8 mouse cellular contexts compared by ENCODE assay signal in the genomic region with DNA sequence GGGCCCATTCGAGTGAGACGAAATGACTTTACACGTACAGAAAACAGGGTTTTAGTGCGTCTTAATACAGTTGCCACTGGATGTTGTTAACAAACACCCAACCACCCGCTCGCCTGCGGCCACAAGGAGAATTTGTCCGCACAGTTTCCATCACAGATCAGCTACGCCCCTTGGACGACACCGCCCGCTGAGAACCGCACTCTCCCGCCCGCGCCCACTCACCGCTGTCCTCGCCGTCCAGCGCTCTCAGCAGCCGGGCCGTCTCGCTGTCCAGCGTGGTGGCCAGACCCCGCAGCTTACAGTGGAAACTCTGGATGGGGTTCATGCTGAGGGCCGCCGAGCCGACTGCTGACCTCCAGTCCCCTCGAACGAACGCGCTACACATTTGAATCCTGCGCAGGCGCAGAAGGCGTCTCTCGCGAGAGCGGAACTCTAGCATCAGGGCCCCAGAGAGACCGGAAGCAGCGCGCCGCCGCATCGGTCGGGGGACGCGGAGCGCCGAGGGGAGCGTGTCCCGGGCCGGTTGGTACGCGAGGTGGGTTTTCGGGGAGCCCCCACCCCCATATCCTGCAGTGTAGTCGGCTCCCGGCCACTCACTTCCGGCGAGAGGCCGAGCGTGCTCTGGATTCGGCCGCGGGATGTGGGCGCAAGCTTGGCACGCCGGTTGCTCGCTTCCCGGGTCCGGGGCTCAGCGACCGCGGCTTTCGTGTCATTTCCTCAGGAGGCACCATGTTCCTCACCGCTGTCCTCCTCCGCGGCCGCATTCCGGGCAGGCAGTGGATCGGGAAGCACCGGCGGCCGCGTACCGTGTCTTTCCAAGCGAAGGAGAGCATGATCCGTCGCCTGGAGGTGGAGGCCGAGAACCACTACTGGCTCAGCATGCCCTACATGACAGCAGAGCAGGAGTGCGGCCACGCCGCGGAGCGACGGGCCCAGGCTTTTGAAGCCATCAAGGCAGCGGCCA. TPM values are rescaled to one million over a fixed set of nuclear protein-coding genes. Genes with fewer than 3 reads are reported as not detected.
DNase-seq lines count a peak whose midpoint lies in the region; ATAC-seq and TF ChIP-seq lines count a peak whose summit lies in the region.

A gene (minus strand): TSS at position 398 of the 964 bp plus-strand sequence.
A gene (plus strand): TSS at position 447 of the 964 bp plus-strand sequence.

- peak; percentile 92 for ATAC-seq in heart, embryonic 13.5 days (ENCODE audit: extremely low read depth, insufficient number of reproducible peaks, low FRiP score, low TSS enrichment)
- ATAC-seq in liver, embryonic 12.5 days, result peak; percentile 94
- peak; percentile 94 for ATAC-seq in stomach, embryonic 15.5 days (ENCODE audit: insufficient read depth, low FRiP score, low read depth)

- H3K4me1 ChIP-seq in erythroblast, embryonic 14.5 days (ENCODE audit: control insufficient read depth), result peaks cover 38% of the 10 kb centered on the region
- H3K4me1 ChIP-seq in heart, embryonic 13.5 days, result peaks cover 28% of the 10 kb centered on the region
- H3K4me1 ChIP-seq in liver, embryonic 12.5 days, result peaks cover 38% of the 10 kb centered on the region
- H3K4me1 ChIP-seq in stomach, embryonic 15.5 days, result peaks cover 7% of the 10 kb centered on the region; the same call in 1 of the 2 replicates

- peak; percentile 95 for DNase-seq in brain, embryonic 14.5 days (ENCODE audit: low read depth)
- peak; percentile 95 for DNase-seq in kidney, postnatal 10 days
- peak; percentile 90 to 91 for DNase-seq in natural killer cell, adult 2 months (ENCODE audit: low spot score in 2 of 2)

- H3K79me3 ChIP-seq in C2C12 (ENCODE audit: low read depth), result peaks cover 44% of the 10 kb centered on the region

- peaks cover 25% of the 10 kb centered on the region for H3K36me3 ChIP-seq in C2C12 (ENCODE audit: control insufficient read depth, insufficient read depth)
- H3K36me3 ChIP-seq in erythroblast, embryonic 14.5 days (ENCODE audit: control insufficient read depth), result peaks cover 58% of the 10 kb centered on the region
- peaks cover 24% of the 10 kb centered on the region for H3K36me3 ChIP-seq in heart, embryonic 13.5 days
- H3K36me3 ChIP-seq in liver, embryonic 12.5 days, result peaks cover 44% of the 10 kb centered on the region
- no peaks in the 10 kb centered on the region for H3K36me3 ChIP-seq in stomach, embryonic 15.5 days

- peak within 1 kb of the TSS; percentile 71 for H3K4me3 ChIP-seq in C2C12 (ENCODE audit: insufficient read depth, poor library complexity, severe bottlenecking)
- peak within 1 kb of the TSS; percentile 100 for H3K4me3 ChIP-seq in erythroblast, embryonic 14.5 days (replicated peaks)
- H3K4me3 ChIP-seq in heart, embryonic 13.5 days, result peak within 1 kb of the TSS; percentile 91
- peak within 1 kb of the TSS; percentile 86 for H3K4me3 ChIP-seq in liver, embryonic 12.5 days
- peak within 1 kb of the TSS; percentile 90 for H3K4me3 ChIP-seq in stomach, embryonic 15.5 days (replicated peaks)

- H3K9ac ChIP-seq in heart, embryonic 13.5 days, result peak within 1 kb of the TSS; percentile 95
- peak within 1 kb of the TSS; percentile 89 for H3K9ac ChIP-seq in liver, embryonic 12.5 days
- H3K9ac ChIP-seq in stomach, embryonic 15.5 days, result peak within 1 kb of the TSS; percentile 96

- TF ChIP-seq CTCF in C2C12 (IDR thresholded peaks at IDR 0.05; ENCODE audit: control insufficient read depth, insufficient read depth, insufficient read length), result no peak
- TF ChIP-seq CTCF in brain, embryonic 14.5 days (IDR thresholded peaks at IDR 0.05; ENCODE audit: borderline replicate concordance, extremely low read depth, insufficient read depth, insufficient read length), result no peak

- peak; percentile 93 for TF ChIP-seq POLR2A in brain, embryonic 14.5 days (IDR thresholded peaks at IDR 0.05; ENCODE audit: borderline replicate concordance, extremely low read depth, insufficient read depth, insufficient read length, poor library complexity, severe bottlenecking)

- H3K27ac ChIP-seq in heart, embryonic 13.5 days (replicated peaks), result peak within 1 kb of the TSS; percentile 93
- peak within 1 kb of the TSS; percentile 91 for H3K27ac ChIP-seq in liver, embryonic 12.5 days
- peak within 1 kb of the TSS; percentile 94 for H3K27ac ChIP-seq in stomach, embryonic 15.5 days

- H3ac ChIP-seq in C2C12 (ENCODE audit: control insufficient read depth, insufficient read length, low read depth), result peak within 1 kb of the TSS; percentile 91

- H3K9me3 ChIP-seq in erythroblast, embryonic 14.5 days (ENCODE audit: control insufficient read depth, low read length), result no peaks in the 10 kb centered on the region
- H3K9me3 ChIP-seq in heart, embryonic 13.5 days, result no peaks in the 10 kb centered on the region
- no peaks in the 10 kb centered on the region for H3K9me3 ChIP-seq in liver, embryonic 12.5 days (replicated peaks)
- H3K9me3 ChIP-seq in stomach, embryonic 15.5 days, result no peaks in the 10 kb centered on the region

- H3K79me2 ChIP-seq in C2C12 (ENCODE audit: control insufficient read depth, insufficient read depth), result peaks cover 56% of the 10 kb centered on the region

- WGBS in heart, embryonic 13.5 days, result under 1% methylated on average over 96 of the region's 96 CpGs
- under 1% methylated on average over 96 of the region's 96 CpGs for WGBS in liver, embryonic 12.5 days (ENCODE audit: insufficient replicate concordance)
- under 1% methylated on average over 96 of the region's 96 CpGs for WGBS in stomach, embryonic 15.5 days

- peak within 1 kb of the TSS; percentile 85 for H3K4me2 ChIP-seq in heart, embryonic 13.5 days
- H3K4me2 ChIP-seq in liver, embryonic 12.5 days, result peak within 1 kb of the TSS; percentile 86
- peak within 1 kb of the TSS; percentile 73 for H3K4me2 ChIP-seq in stomach, embryonic 15.5 days

- H3K27me3 ChIP-seq in C2C12 (ENCODE audit: control insufficient read depth, insufficient read depth, insufficient read length), result no peaks in the 10 kb centered on the region
- no peaks in the 10 kb centered on the region for H3K27me3 ChIP-seq in erythroblast, embryonic 14.5 days (ENCODE audit: control insufficient read depth)
- no peaks in the 10 kb centered on the region for H3K27me3 ChIP-seq in heart, embryonic 13.5 days (replicated peaks)
- H3K27me3 ChIP-seq in liver, embryonic 12.5 days (replicated peaks), result no peaks in the 10 kb centered on the region
- H3K27me3 ChIP-seq in stomach, embryonic 15.5 days (replicated peaks), result no peaks in the 10 kb centered on the region

TF ChIP-seq in C2C12, 6 proteins besides CTCF, POLR2A, EP300 and RAD21:
- TF ChIP-seq MAX (IDR thresholded peaks at IDR 0.05) (peak; percentile 83), CEBPB (IDR thresholded peaks at IDR 0.05; ENCODE audit: low read depth) (no peak)

RNA-seq across cellular contexts. Expression of the first gene that starts in this region (rescaled TPM):
- 12.5 TPM for polyA plus RNA-seq in C2C12 (2012; fragmentation: generic; extraction: Trizol)
- polyA plus RNA-seq in brain, embryonic 14.5 days (2012; rRNA removed), result 6.2 and 7.3 TPM in 2 replicates
- polyA plus RNA-seq in erythroblast, embryonic 14.5 days (2012), result 0.33 and 0.77 TPM in 2 replicates
- 26.9 and 27.0 TPM in 2 replicates for polyA plus RNA-seq in heart, embryonic 13.5 days (2015; fragmentation: Nextera tagmentation; extraction: Ambion mirVana)
- polyA plus RNA-seq in liver, embryonic 12.5 days (2016; fragmentation: Nextera tagmentation; extraction: Ambion mirVana), result 28.6 and 30.1 TPM in 2 replicates
- polyA plus RNA-seq in stomach, embryonic 15.5 days (2015; fragmentation: Nextera tagmentation; extraction: Ambion mirVana), result 29.3 and 33.5 TPM in 2 replicates

RNA-seq across cellular contexts. Expression of the second gene that starts in this region (rescaled TPM):
- 137 TPM for polyA plus RNA-seq in C2C12 (2012; fragmentation: generic; extraction: Trizol)
- 68.6 and 99.8 TPM in 2 replicates for polyA plus RNA-seq in brain, embryonic 14.5 days (2012; rRNA removed)
- 67.6 and 75.2 TPM in 2 replicates for polyA plus RNA-seq in erythroblast, embryonic 14.5 days (2012)
- polyA plus RNA-seq in heart, embryonic 13.5 days (2015; fragmentation: Nextera tagmentation; extraction: Ambion mirVana), result 123 and 135 TPM in 2 replicates
- polyA plus RNA-seq in liver, embryonic 12.5 days (2016; fragmentation: Nextera tagmentation; extraction: Ambion mirVana), result 193 and 200 TPM in 2 replicates
- polyA plus RNA-seq in stomach, embryonic 15.5 days (2015; fragmentation: Nextera tagmentation; extraction: Ambion mirVana), result 171 and 186 TPM in 2 replicates

Comparison
In these comparisons a context has a peak if more than half of its experiments do, and no peak if none do; other contexts are left out.
1. Peak in every context shown above with its lines: DNase-seq, ATAC-seq, H3K4me3 ChIP-seq and H3K27ac ChIP-seq.